Mouse (Mus musculus) erythroblast, embryonic 14.5 days (primary cell): ENCODE results near the gene Slamf7. TPM values are rescaled to one million over a fixed set of nuclear protein-coding genes. Genes with fewer than 3 reads are reported as not detected.

Experiments used
- H3K27me3 ChIP-seq: 2 replicates; pipeline ENCODE4 v1.6.1; 2012; ENCODE audit warnings: inconsistent platforms; ENCODE audit not compliant: control insufficient read depth
- H3K36me3 ChIP-seq: 2 replicates; pipeline ENCODE4 v1.6.1; 2012; ENCODE audit warnings: mild to moderate bottlenecking, inconsistent platforms; ENCODE audit not compliant: control insufficient read depth
- H3K4me1 ChIP-seq: 2 replicates; pipeline ENCODE4 v1.6.1; 2012; ENCODE audit warnings: inconsistent platforms; ENCODE audit not compliant: control insufficient read depth
- H3K4me3 ChIP-seq: replicated peaks from 2 replicates; pipeline ENCODE3; 2012; ENCODE audit warnings: moderate library complexity, mild to moderate bottlenecking, inconsistent platforms
- H3K9me3 ChIP-seq: 2 replicates; pipeline ENCODE4 v1.6.1; 2012; ENCODE audit warnings: low read length, inconsistent platforms, mixed read lengths; ENCODE audit not compliant: control insufficient read depth
- GATA1 ChIP-seq: IDR thresholded peaks from 2 replicates; pipeline ENCODE4 v1.6.1; 2012; ENCODE audit warnings: low read length, inconsistent platforms, mixed read lengths
- TAL1 ChIP-seq: IDR thresholded peaks from 3 replicates; pipeline ENCODE4 v1.6.1; 2012; ENCODE audit warnings: low read length, inconsistent platforms, mixed read lengths
- polyA plus RNA-seq: library from polyadenylated mRNA; stranded (reverse); fragments of >175 nt; gene quantifications from 2 replicates; pipeline ENCODE4 v1.2.3, GENCODE M21; 2012

Slamf7 gene
- polyA plus RNA-seq, 1 experiment = not detected

GRCm38 (mm10) chr1:171627801-171628200, 25.0 kb downstream of the Slamf7 start:
- H3K4me3 ChIP-seq = no peak overlapping the region
- no peaks in the 10 kb centered on the region for H3K36me3 ChIP-seq
- H3K4me1 ChIP-seq = no peaks in the 10 kb centered on the region
- no peak for TF ChIP-seq TAL1
- TF ChIP-seq GATA1 = no peak
- no peaks in the 10 kb centered on the region for H3K27me3 ChIP-seq
- no peaks in the 10 kb centered on the region for H3K9me3 ChIP-seq

GRCm38 (mm10) chr1:171620091-171620490, 32.7 kb downstream of the Slamf7 start:
- no peaks in the 10 kb centered on the region for H3K4me1 ChIP-seq
- H3K36me3 ChIP-seq = no peaks in the 10 kb centered on the region
- H3K4me3 ChIP-seq = no peak overlapping the region
- TF ChIP-seq GATA1 (no peak), TAL1 (no peak)
- no peaks in the 10 kb centered on the region for H3K9me3 ChIP-seq
- H3K27me3 ChIP-seq = no peaks in the 10 kb centered on the region

DNA sequence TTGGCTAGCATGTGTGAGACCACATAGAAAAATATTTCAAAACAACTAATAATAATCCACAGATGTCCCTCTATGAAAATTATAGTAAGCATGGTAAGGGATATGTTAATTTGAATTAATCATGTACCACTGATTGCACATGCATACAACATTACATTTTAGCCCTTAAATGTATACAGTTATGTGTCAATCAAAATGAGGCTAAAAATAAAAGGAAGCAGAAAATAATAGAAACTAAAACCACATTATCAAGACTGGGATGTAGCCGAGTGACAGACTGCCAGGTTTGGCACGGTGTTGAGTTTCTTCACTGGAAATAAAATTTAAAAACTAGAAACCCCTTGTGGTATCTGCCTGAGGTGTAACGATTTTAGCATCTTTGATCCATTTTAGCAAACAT, 33.2 kb downstream of the Slamf7 start:
- no peaks in the 10 kb centered on the region for H3K4me1 ChIP-seq
- H3K27me3 ChIP-seq = no peaks in the 10 kb centered on the region
- no peak overlapping the region for H3K4me3 ChIP-seq
- no peaks in the 10 kb centered on the region for H3K36me3 ChIP-seq
- no peak for TF ChIP-seq GATA1
- TF ChIP-seq TAL1 = no peak
- no peaks in the 10 kb centered on the region for H3K9me3 ChIP-seq

DNA sequence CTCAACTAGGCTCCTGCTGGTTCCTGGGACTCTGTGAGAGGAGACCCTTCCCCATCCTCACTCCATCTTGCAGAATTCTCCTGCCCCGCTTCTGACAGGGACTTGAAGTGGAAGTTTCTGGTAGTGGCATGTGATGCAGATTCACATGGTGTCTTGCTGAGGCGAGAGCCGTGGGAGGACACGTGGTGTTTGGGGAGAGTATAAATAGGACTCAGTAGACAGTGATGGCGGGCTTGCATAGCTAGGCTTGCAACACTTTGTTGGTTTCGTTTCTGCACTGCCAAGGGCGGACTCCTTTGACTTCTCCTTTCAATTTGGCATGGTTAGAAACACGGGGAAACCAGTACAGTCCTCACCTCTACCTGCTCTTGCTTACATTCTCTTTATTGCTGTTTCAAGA, 33.8 kb downstream of the Slamf7 start:
- no peaks in the 10 kb centered on the region for H3K4me1 ChIP-seq
- TF ChIP-seq GATA1 = no peak
- no peak for TF ChIP-seq TAL1

DNA sequence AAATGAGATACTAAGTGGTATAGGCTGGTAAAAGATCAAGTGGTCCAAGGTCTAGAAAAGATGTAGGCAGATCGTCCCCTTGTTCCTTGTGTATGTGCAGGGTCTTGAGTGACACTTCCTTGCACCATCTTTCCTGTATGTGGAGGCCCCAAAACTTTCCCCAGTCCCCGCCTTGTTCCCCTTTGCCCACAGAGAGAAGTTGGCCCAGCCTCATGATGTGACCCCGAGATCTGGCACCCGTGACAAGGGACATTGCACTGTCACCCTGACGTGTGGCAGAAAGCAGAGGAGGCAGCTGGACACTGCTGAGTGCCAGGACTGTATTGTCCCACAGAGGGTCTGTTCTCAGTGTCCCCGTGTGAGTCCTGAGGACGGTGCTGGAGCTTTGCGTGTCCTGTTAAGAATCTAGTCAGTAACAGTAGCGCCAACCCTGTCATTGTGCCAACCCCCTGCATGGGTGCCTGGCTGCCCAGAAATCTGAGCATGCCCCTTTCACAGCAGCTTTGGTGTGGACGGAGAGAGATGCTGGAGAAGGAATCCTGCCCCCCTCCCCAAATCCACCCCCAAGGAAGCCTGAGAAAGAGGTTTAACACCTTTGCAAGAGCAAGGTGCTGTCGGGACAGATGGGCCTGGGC, 35.8 kb downstream of the Slamf7 start:
- no peak for TF ChIP-seq GATA1
- TF ChIP-seq TAL1 = no peak
- H3K9me3 ChIP-seq = no peaks in the 10 kb centered on the region
- no peaks in the 10 kb centered on the region for H3K27me3 ChIP-seq
- no peaks in the 10 kb centered on the region for H3K4me1 ChIP-seq
- no peaks in the 10 kb centered on the region for H3K36me3 ChIP-seq
- no peak overlapping the region for H3K4me3 ChIP-seq

More for the DNA sequence above, 33.8 kb downstream of the Slamf7 start:
- H3K27me3 ChIP-seq = no peaks in the 10 kb centered on the region
- no peaks in the 10 kb centered on the region for H3K36me3 ChIP-seq
- no peaks in the 10 kb centered on the region for H3K9me3 ChIP-seq
- H3K4me3 ChIP-seq = no peak overlapping the region

DNA sequence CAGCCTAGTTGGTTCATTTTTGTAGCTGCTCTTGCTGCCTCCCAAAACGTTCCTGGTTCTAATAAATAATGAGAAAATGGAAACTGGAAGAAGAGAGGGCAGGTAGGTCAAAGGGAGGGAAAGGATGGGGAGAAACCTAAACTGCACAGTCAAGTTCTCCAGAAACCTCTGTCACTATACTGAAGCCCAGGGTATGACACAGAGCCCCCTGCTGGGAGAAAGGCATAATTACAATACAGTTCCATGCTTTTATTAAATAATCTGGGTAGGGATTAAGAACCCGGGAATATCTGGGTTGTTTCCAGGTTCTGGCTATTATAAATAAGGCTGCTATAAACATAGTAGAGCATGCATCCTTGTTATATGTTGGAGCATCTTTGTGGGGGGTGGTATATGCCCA, 38.9 kb downstream of the Slamf7 start:
- Histone ChIP-seq H3K27me3 (no peaks in the 10 kb centered on the region), H3K4me1 (no peaks in the 10 kb centered on the region), H3K4me3 (no peak overlapping the region), H3K36me3 (no peaks in the 10 kb centered on the region), H3K9me3 (no peaks in the 10 kb centered on the region)
- no peak for TF ChIP-seq TAL1
- no peak for TF ChIP-seq GATA1

DNA sequence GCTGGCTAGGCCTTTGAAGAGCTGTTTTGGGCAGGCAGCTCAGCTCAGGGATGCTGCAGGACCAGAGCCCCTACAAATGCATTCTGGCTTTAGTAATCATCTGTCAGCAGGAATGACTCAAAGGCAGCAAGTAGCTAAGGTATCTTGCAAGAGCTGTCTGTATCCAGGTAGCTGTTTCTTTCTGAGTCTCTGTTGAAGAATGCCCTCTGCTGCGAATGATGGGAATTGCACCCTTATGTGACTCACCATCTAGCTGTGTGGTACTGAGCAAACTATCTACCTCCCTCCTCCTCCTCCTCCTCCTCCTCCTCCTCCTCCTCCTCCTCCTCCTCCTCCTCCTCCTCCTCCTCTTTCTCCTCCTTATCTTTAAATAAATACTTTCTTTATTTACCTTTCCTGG, 42.1 kb downstream of the Slamf7 start:
- H3K27me3 ChIP-seq = no peaks in the 10 kb centered on the region
- no peaks in the 10 kb centered on the region for H3K36me3 ChIP-seq
- TF ChIP-seq GATA1 (no peak), TAL1 (no peak)
- no peaks in the 10 kb centered on the region for H3K9me3 ChIP-seq
- H3K4me3 ChIP-seq = no peak overlapping the region
- H3K4me1 ChIP-seq = no peaks in the 10 kb centered on the region

DNA sequence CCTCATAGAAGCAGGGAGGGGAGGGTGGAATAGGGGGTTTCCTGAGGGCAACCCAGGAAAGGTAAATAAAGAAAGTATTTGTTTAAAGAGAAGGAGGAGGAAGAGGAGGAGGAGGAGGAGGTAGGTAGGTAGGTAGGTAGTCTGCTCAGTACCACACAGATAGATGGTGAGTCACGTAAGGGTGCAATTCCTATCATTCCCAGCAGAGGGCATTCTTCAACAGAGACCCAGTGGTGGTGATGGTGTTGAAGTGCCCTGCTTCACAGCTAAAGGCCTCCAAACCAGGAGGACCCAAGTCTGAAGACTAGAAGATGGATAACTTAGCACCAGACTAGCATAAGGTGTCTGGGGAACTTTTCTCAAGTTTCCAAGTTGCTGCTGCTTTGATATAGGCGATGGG, 42.8 kb downstream of the Slamf7 start:
- Histone ChIP-seq H3K4me3 (no peak overlapping the region), H3K36me3 (no peaks in the 10 kb centered on the region), H3K27me3 (no peaks in the 10 kb centered on the region), H3K4me1 (no peaks in the 10 kb centered on the region), H3K9me3 (no peaks in the 10 kb centered on the region)
- no peak for TF ChIP-seq TAL1
- TF ChIP-seq GATA1 = no peak

DNA sequence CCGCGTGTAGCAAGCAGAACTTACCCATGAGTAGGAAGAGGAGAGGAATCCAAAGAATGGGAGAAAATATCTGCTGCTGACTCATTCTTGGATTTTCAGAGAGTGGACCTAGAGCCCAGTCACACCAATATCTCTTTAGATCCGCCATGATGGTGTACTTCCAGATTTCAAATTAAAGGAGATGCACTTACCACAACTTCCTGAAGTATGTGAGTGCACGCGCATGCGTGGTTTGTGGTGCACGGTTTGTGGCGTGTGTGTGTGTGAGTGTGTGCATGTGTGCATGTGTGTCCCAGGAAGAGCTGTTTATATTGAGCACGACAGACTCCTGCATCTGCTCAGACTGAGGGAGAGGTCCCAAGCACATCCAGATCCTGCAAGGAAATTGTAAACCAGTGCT, 45.7 kb downstream of the Slamf7 start, which contains the start of gene Ly9:
Ly9 (minus strand) TSS at position 235 of the 400 bp plus-strand sequence.
- Histone ChIP-seq H3K4me1 (no peaks in the 10 kb centered on the region), H3K9me3 (no peaks in the 10 kb centered on the region), H3K27me3 (no peaks in the 10 kb centered on the region), H3K4me3 (no peak within 1 kb of the TSS), H3K36me3 (no peaks in the 10 kb centered on the region)
- TF ChIP-seq TAL1 (no peak), GATA1 (no peak)

GRCm38 (mm10) chr1:171606656-171607055, 46.2 kb downstream of the Slamf7 start:
- TF ChIP-seq GATA1 = no peak
- no peak for TF ChIP-seq TAL1
- Histone ChIP-seq H3K4me1 (no peaks in the 10 kb centered on the region), H3K27me3 (no peaks in the 10 kb centered on the region), H3K36me3 (no peaks in the 10 kb centered on the region), H3K9me3 (no peaks in the 10 kb centered on the region), H3K4me3 (no peak overlapping the region)
